Mouse (Mus musculus) forebrain, embryonic 16.5 days (tissue): ENCODE results near the gene Adtrp. TPM values are rescaled to one million over a fixed set of nuclear protein-coding genes. Genes with fewer than 3 reads are reported as not detected.

Experiments
- ATAC-seq: fragments of 200-750 bp; cut with Nextera tagmentation; 2 replicates; pipeline ENCODE4 v1.8.0; 2017; ENCODE audit warnings: mild to moderate bottlenecking, moderate library complexity
- H3K27ac ChIP-seq: fragments of 300-500 bp; sonication (generic); 2 replicates; pipeline ENCODE4 v1.5.1; 2014; ENCODE audit warnings: low read length, control low read depth
- H3K27me3 ChIP-seq: fragments of 300-500 bp; sonication (generic); replicated peaks from 2 replicates; pipeline ENCODE4 v1.6.1; 2014; ENCODE audit warnings: low read length; ENCODE audit not compliant: control insufficient read depth, insufficient read depth
- H3K36me3 ChIP-seq: fragments of 300-500 bp; sonication (generic); 2 replicates; pipeline ENCODE4 v1.6.1; 2014; ENCODE audit not compliant: control insufficient read depth, insufficient read depth
- H3K4me1 ChIP-seq: fragments of 300-500 bp; sonication (generic); replicated peaks from 2 replicates; pipeline ENCODE4 v1.6.1; 2014; ENCODE audit warnings: low read length; ENCODE audit not compliant: control insufficient read depth, insufficient read depth
- H3K4me2 ChIP-seq: fragments of 300-500 bp; sonication (generic); 2 replicates; pipeline ENCODE4 v1.6.1; 2014; ENCODE audit warnings: mild to moderate bottlenecking, low read length, control low read depth
- H3K4me3 ChIP-seq: fragments of 300-500 bp; sonication (generic); replicated peaks from 2 replicates; pipeline ENCODE4 v1.5.1; 2014; ENCODE audit warnings: mild to moderate bottlenecking, low read length, control low read depth
- H3K9ac ChIP-seq: fragments of 300-500 bp; sonication (generic); replicated peaks from 2 replicates; pipeline ENCODE4 v1.6.1; 2014; ENCODE audit warnings: low read depth, low read length, control low read depth
- H3K9me3 ChIP-seq: fragments of 300-500 bp; sonication (generic); 2 replicates; pipeline ENCODE4 v1.6.1; 2016; ENCODE audit warnings: low read length; ENCODE audit not compliant: control insufficient read depth
- WGBS: fragments of 180-500 bp; shearing (Covaris S2); extraction: QIAGEN DNeasy Blood & Tissue Kit; methylation state at CpG from one replicate; pipeline ENCODE4 v1.1.7; 2014; 5-methylcytosine and 5-hydroxymethylcytosine counted together
- polyA plus RNA-seq: library from polyadenylated mRNA; unstranded; fragments of >200 nt; fragmentation: Nextera tagmentation; extraction: Ambion mirVana; gene quantifications from 2 replicates; pipeline ENCODE4 v1.2.1, GENCODE M21; 2015

Adtrp gene
- polyA plus RNA-seq, 1 experiment from 2014 or later = not detected

GRCm38 (mm10) chr13:41767941-41768340 is 79.5 kb downstream of the Adtrp start:
- Histone ChIP-seq H3K4me1 (no peaks in the 10 kb centered on the region), H3K4me2 (no peak overlapping the region), H3K36me3 (no peaks in the 10 kb centered on the region), H3K27me3 (no peaks in the 10 kb centered on the region), H3K27ac (no peak overlapping the region), H3K9ac (no peak overlapping the region), H3K9me3 (no peaks in the 10 kb centered on the region), H3K4me3 (no peak overlapping the region)
- WGBS = 88% methylated on average over 4 of the region's 4 CpGs
- no peak for ATAC-seq

GRCm38 (mm10) chr13:41761986-41762385 is 85.5 kb downstream of the Adtrp start:
- H3K9me3 ChIP-seq = no peaks in the 10 kb centered on the region
- 91% methylated on average over 3 of the region's 3 CpGs for WGBS

DNA sequence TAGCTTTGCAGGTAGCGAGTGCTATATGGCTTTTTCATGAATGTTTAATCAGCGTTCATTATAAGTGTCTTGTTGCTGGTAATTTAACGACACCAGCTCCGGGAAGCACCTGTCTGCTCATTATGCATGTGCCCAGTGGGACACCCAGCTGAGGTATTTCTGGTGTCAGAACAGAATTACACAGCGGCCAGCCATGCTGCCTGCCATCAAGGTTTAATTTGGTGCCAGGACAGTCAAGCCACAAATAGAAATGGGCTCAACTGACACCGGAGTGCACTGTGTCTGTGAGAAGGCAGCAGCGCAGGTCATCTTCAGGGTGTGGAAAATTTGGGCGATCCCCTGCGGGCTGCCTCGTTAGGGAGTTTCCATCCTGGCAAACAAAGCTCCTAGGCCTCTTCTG is 87.0 kb downstream of the Adtrp start:
- H3K36me3 ChIP-seq = no peaks in the 10 kb centered on the region
- peaks cover 16% of the 10 kb centered on the region for H3K4me1 ChIP-seq
- H3K9ac ChIP-seq = no peak overlapping the region
- H3K4me2 ChIP-seq = no peak overlapping the region
- H3K4me3 ChIP-seq = no peak overlapping the region
- H3K27me3 ChIP-seq = no peaks in the 10 kb centered on the region
- H3K9me3 ChIP-seq = no peaks in the 10 kb centered on the region
- no peak for ATAC-seq
- H3K27ac ChIP-seq = no peak overlapping the region
- 29% methylated on average over 10 of the region's 10 CpGs for WGBS

More at GRCm38 (mm10) chr13:41761986-41762385, 85.5 kb downstream of the Adtrp start:
- Histone ChIP-seq H3K4me1 (peaks cover 16% of the 10 kb centered on the region), H3K27ac (no peak overlapping the region), H3K36me3 (no peaks in the 10 kb centered on the region), H3K4me2 (no peak overlapping the region), H3K27me3 (no peaks in the 10 kb centered on the region), H3K9ac (no peak overlapping the region), H3K4me3 (no peak overlapping the region)
- no peak for ATAC-seq

DNA sequence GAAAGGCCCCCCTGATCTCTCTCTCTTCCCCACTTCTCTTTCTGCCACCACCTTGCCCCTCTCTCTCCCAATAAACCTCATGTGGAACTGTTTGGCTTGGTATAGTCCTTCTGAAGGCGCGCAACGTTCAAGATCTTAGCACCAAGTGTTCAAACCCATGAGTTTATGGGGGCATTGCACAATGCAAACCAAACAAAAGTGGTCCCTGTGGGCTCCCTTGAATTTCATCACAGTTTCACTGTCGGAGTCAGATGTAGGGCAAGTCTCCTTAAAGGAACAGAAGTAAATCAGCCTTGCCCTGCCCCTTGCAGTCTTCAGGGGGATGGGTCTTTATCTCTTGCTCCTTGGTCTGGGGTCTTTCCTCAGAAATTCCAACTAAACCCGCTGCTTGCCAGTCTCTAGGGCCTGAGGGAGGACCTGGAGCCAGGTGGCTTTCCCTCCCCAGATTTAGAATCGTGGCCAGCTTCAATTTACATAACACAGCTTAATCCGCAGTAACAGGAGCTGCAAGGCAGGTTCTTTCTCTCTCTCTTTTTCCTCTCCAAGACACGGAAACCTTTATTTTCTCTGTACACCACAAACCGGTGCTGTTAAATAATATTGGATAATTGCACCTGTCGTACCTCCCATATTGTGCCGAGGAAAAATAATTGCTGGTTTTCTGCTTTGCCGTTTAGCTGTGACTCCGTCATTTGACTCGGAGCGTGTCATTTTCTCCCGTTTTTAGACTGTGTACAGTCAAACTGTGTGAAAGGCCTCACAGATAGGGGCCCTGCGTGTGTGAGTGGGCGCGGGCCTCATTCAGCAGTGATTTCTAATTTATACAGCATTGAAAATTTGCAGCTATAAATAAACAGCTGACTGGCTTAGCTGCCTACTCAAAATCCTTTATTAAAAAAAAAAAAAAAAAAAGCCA is 88.7 kb downstream of the Adtrp start:
- Histone ChIP-seq H3K9ac (peak overlapping the region; percentile 22; the same call in 1 of the 2 replicates), H3K4me1 (peaks cover 16% of the 10 kb centered on the region), H3K9me3 (no peaks in the 10 kb centered on the region), H3K27ac (0 out of 2 replicates have a peak overlapping the region, but pooled peaks have one; percentile 5), H3K4me3 (0 out of 2 replicates have a peak overlapping the region, but pooled peaks have one; percentile 2), H3K4me2 (peak overlapping the region; percentile 40), H3K36me3 (no peaks in the 10 kb centered on the region), H3K27me3 (no peaks in the 10 kb centered on the region)
- WGBS = 19% methylated on average over 19 of the region's 19 CpGs
- peak; percentile 93 for ATAC-seq

DNA sequence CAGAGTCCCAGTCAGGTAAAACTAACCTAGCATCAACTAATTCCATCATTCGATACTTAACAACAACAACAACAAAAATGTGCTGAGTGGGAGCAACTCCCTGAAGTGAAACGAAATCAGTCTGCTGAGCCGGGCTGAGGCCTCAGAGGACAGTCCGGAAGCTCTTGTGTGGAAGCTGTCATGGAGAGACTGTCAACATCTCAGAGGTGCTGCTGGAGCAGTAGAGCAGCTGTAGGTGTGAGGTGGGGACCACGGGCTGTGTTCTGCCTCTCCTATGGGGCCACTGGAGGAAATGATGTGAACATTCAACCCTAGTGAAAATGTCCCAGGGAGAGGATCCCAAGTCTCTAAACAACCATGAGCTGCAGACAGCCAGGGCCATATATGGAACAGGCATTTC is 94.4 kb downstream of the Adtrp start:
- H3K36me3 ChIP-seq = no peaks in the 10 kb centered on the region
- 90% methylated on average over 5 of the region's 5 CpGs for WGBS
- ATAC-seq = no peak
- H3K4me3 ChIP-seq = no peak overlapping the region
- H3K9me3 ChIP-seq = no peaks in the 10 kb centered on the region
- no peak overlapping the region for H3K4me2 ChIP-seq
- H3K9ac ChIP-seq = no peak overlapping the region
- no peaks in the 10 kb centered on the region for H3K27me3 ChIP-seq
- H3K27ac ChIP-seq = no peak overlapping the region
- H3K4me1 ChIP-seq = no peaks in the 10 kb centered on the region

DNA sequence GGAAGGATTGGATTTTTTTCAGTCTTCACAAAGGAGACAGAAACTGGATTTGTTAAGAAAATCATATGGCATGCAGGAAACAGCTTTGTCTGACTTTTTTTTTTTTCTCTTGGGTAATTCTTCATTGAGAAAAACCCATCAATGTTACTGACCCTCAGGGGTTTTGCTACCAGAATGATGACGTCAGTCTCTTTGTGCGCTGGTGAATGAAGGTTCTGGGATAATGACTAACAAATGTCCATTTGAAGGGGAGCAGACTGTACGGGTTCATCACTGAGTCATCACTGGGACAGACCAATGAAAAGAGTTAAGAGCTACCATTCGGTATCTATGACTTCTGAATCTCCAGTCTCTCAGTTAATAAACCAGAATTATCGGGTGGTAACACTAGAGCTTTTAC is 97.0 kb downstream of the Adtrp start:
- no peak for ATAC-seq
- WGBS = 43% methylated on average over 5 of the region's 5 CpGs
- Histone ChIP-seq H3K4me1 (peaks cover 3% of the 10 kb centered on the region; the same call in 1 of the 2 replicates), H3K9me3 (no peaks in the 10 kb centered on the region), H3K4me2 (no peak overlapping the region), H3K27me3 (no peaks in the 10 kb centered on the region), H3K36me3 (no peaks in the 10 kb centered on the region), H3K4me3 (no peak overlapping the region), H3K27ac (no peak overlapping the region), H3K9ac (no peak overlapping the region)

DNA sequence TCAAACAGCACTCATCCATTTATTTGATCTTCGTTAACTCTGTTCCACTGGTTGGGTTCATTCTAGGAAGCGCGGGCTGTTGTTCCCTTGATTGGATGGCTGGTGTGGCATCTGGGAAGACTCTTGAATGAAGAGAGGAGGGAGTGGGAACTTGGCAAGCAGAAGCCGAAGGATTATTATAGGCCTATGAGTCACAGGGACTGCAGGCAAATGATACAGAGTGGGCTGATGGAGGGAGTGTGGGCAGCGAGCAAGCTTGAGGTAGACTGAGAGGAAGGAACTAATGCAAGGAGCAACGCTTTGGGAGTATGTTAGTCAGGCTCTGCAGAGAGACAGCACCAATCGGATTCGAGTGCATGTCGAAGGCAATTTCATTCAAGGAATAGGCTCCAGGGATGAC is 98.6 kb downstream of the Adtrp start:
- Histone ChIP-seq H3K36me3 (no peaks in the 10 kb centered on the region), H3K4me2 (no peak overlapping the region), H3K4me3 (no peak overlapping the region), H3K4me1 (peaks cover 3% of the 10 kb centered on the region; the same call in 1 of the 2 replicates), H3K27me3 (no peaks in the 10 kb centered on the region), H3K27ac (no peak overlapping the region), H3K9ac (no peak overlapping the region), H3K9me3 (no peaks in the 10 kb centered on the region)
- ATAC-seq = 0 out of 2 replicates have a peak, but pooled peaks have one; percentile 24
- WGBS = 76% methylated on average over 9 of the region's 9 CpGs

DNA sequence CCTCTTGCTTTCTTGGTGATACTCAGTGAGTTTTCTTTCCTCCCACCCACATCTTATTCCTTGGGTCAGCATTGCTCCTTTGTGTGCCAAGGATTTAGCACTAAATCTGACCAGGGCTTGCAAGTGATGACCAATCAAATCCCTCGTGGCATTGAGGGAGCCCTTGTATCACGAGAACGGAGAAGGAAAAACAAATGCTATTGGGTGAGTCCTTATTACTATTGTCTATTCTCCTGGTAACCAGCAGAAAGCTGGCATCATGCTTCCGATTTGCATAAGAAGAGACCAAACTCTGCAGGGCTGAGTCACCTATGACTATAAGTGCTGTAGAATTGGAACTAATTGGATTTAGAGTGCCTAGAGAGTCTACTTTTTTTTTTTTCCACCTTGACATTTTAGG is 99.8 kb downstream of the Adtrp start:
- peak; percentile 54; the same call in 1 of the 2 replicates for ATAC-seq

GRCm38 (mm10) chr13:41746971-41747615 is 100.4 kb downstream of the Adtrp start:
- H3K27ac ChIP-seq = no peak overlapping the region
- 41% methylated on average over 8 of the region's 8 CpGs for WGBS
- H3K36me3 ChIP-seq = no peaks in the 10 kb centered on the region
- H3K4me3 ChIP-seq = no peak overlapping the region
- no peaks in the 10 kb centered on the region for H3K27me3 ChIP-seq
- H3K4me2 ChIP-seq = no peak overlapping the region
- peaks cover 3% of the 10 kb centered on the region; the same call in 1 of the 2 replicates for H3K4me1 ChIP-seq
- H3K9me3 ChIP-seq = no peaks in the 10 kb centered on the region
- H3K9ac ChIP-seq = no peak overlapping the region
- peak; percentile 69 for ATAC-seq

More for the DNA sequence above, 99.8 kb downstream of the Adtrp start:
- 19% methylated on average over 4 of the region's 4 CpGs for WGBS
- Histone ChIP-seq H3K4me3 (no peak overlapping the region), H3K9ac (no peak overlapping the region), H3K9me3 (no peaks in the 10 kb centered on the region), H3K36me3 (no peaks in the 10 kb centered on the region), H3K4me1 (peaks cover 3% of the 10 kb centered on the region; the same call in 1 of the 2 replicates), H3K27ac (no peak overlapping the region), H3K27me3 (no peaks in the 10 kb centered on the region), H3K4me2 (no peak overlapping the region)
